Mouse (Mus musculus) cerebellum, adult 9-10 months (tissue): ENCODE measurements at regions not wholly inside any gene's neighbourhood (a gene's known extent, or its start where the extent isn't known, plus 50 kb on each side); places are given as distances from the start of the nearest gene placed in this dataset.

ENCODE experiments used
- DNase-seq: peaks from one replicate; pipeline ENCODE4 v3.0.0; 2022

- no peak for DNase-seq
Observed at GRCm38 (mm10) chr9:115361191-115361590, 51.0 kb upstream of the Stt3b start.

- DNase-seq = no peak
Observed at GRCm38 (mm10) chr9:115361881-115362280, 51.7 kb upstream of the Stt3b start.

- no peak for DNase-seq
Observed at GRCm38 (mm10) chr9:115362486-115362885, 52.3 kb upstream of the Stt3b start.

GRCm38 (mm10) chr9:115364919-115365861, 55.0 kb upstream of the Stt3b start:
- DNase-seq = no peak

GRCm38 (mm10) chr9:115367808-115368207, 57.6 kb upstream of the Stt3b start:
- no peak for DNase-seq

GRCm38 (mm10) chr9:115380276-115380675, 70.1 kb upstream of the Stt3b start:
- no peak for DNase-seq

- no peak for DNase-seq
Observed at GRCm38 (mm10) chr9:115382824-115383475, 72.7 kb upstream of the Stt3b start.

- DNase-seq = no peak
Observed at GRCm38 (mm10) chr9:115383935-115384334, 73.7 kb upstream of the Stt3b start.

GRCm38 (mm10) chr9:115384345-115384744, 74.1 kb upstream of the Stt3b start:
- no peak for DNase-seq

GRCm38 (mm10) chr9:115387471-115388360, 77.5 kb upstream of the Stt3b start:
- DNase-seq = no peak

- DNase-seq = no peak
Observed at GRCm38 (mm10) chr9:115388361-115388759, 78.1 kb upstream of the Stt3b start.

- no peak for DNase-seq
Observed at GRCm38 (mm10) chr9:115389082-115389481, 78.9 kb upstream of the Stt3b start.

- DNase-seq = no peak
Observed at GRCm38 (mm10) chr9:115390880-115391281, 80.7 kb upstream of the Stt3b start.

GRCm38 (mm10) chr9:115395511-115395910, 85.3 kb upstream of the Stt3b start:
- DNase-seq = no peak

GRCm38 (mm10) chr9:115400461-115400860, 90.2 kb upstream of the Stt3b start:
- DNase-seq = no peak

GRCm38 (mm10) chr9:115401405-115402151, 91.4 kb upstream of the Stt3b start:
- DNase-seq = no peak

GRCm38 (mm10) chr9:115402661-115403060, 92.4 kb upstream of the Stt3b start:
- no peak for DNase-seq

GRCm38 (mm10) chr9:115403354-115403968, 93.2 kb upstream of the Stt3b start:
- no peak for DNase-seq

- DNase-seq = no peak
Observed at GRCm38 (mm10) chr9:115407901-115408470, 97.8 kb upstream of the Stt3b start.

GRCm38 (mm10) chr9:115408886-115409285, 98.7 kb upstream of the Stt3b start:
- no peak for DNase-seq

GRCm38 (mm10) chr9:115414190-115414589, 104.0 kb upstream of the Stt3b start:
- no peak for DNase-seq
